Mouse (Mus musculus) cerebellum, postnatal 4 days (tissue): ENCODE measurements around the gene Ccdc125.

Experiments used
- DNase-seq, 2 experiments: peaks; one replicate each; pipeline ENCODE4 v3.0.0; 2022; ENCODE audit warnings: low spot score in 2 of 2, mixed read lengths in 1 of 2

Ccdc125 gene

GRCm38 (mm10) chr13:100669291-100670022 lies at the start of gene Ccdc125:
Gene Ccdc125 (plus strand): TSS chr13:100669717.
- DNase-seq = peak in 1 of 2 experiments; percentile 10

GRCm38 (mm10) chr13:100622241-100622640 lies 47.3 kb upstream of the Ccdc125 start:
- no peak for DNase-seq

- DNase-seq = no peak
Observed at GRCm38 (mm10) chr13:100634106-100634691, 35.3 kb upstream of the Ccdc125 start.

- no peak for DNase-seq
Observed at GRCm38 (mm10) chr13:100642471-100643209, 26.9 kb upstream of the Ccdc125 start.

- no peak for DNase-seq
Observed at GRCm38 (mm10) chr13:100648223-100648622, 21.3 kb upstream of the Ccdc125 start.

GRCm38 (mm10) chr13:100650550-100651438 lies 18.7 kb upstream of the Ccdc125 start, which contains the start of the genes Ak6 and Rad17:
Gene Ak6 (plus strand): TSS chr13:100650979.
Gene Rad17 (minus strand): TSS chr13:100651051.
- DNase-seq = peak; percentile 87 to 92

- DNase-seq = no peak
Observed at GRCm38 (mm10) chr13:100651439-100652186, 17.9 kb upstream of the Ccdc125 start, which contains the start of gene Taf9. Gene Taf9 (plus strand): TSS chr13:100651579.

- no peak for DNase-seq
Observed at GRCm38 (mm10) chr13:100658091-100658490, 11.4 kb upstream of the Ccdc125 start.

- peak in 1 of 2 experiments; percentile 54 for DNase-seq
Observed at GRCm38 (mm10) chr13:100659864-100660456, 9.6 kb upstream of the Ccdc125 start.

GRCm38 (mm10) chr13:100670181-100670741 lies 744 bp downstream of the Ccdc125 start:
- DNase-seq = no peak

GRCm38 (mm10) chr13:100675936-100676635 lies 6.6 kb downstream of the Ccdc125 start:
- DNase-seq = no peak

GRCm38 (mm10) chr13:100681615-100682014 lies 12.1 kb downstream of the Ccdc125 start:
- no peak for DNase-seq

- no peak for DNase-seq
Observed at GRCm38 (mm10) chr13:100682837-100683236, 13.3 kb downstream of the Ccdc125 start.

GRCm38 (mm10) chr13:100684355-100684754 lies 14.8 kb downstream of the Ccdc125 start:
- DNase-seq = no peak

GRCm38 (mm10) chr13:100687513-100687912 lies 18.0 kb downstream of the Ccdc125 start:
- no peak for DNase-seq

- no peak for DNase-seq
Observed at GRCm38 (mm10) chr13:100697541-100697940, 28.0 kb downstream of the Ccdc125 start.

- DNase-seq = no peak
Observed at GRCm38 (mm10) chr13:100698866-100699265, 29.3 kb downstream of the Ccdc125 start.

- no peak for DNase-seq
Observed at GRCm38 (mm10) chr13:100703468-100703867, 34.0 kb downstream of the Ccdc125 start.

- DNase-seq = no peak
Observed at GRCm38 (mm10) chr13:100706206-100706605, 36.7 kb downstream of the Ccdc125 start.
